25 mouse cellular contexts compared by ENCODE assay signal in the genomic region with DNA sequence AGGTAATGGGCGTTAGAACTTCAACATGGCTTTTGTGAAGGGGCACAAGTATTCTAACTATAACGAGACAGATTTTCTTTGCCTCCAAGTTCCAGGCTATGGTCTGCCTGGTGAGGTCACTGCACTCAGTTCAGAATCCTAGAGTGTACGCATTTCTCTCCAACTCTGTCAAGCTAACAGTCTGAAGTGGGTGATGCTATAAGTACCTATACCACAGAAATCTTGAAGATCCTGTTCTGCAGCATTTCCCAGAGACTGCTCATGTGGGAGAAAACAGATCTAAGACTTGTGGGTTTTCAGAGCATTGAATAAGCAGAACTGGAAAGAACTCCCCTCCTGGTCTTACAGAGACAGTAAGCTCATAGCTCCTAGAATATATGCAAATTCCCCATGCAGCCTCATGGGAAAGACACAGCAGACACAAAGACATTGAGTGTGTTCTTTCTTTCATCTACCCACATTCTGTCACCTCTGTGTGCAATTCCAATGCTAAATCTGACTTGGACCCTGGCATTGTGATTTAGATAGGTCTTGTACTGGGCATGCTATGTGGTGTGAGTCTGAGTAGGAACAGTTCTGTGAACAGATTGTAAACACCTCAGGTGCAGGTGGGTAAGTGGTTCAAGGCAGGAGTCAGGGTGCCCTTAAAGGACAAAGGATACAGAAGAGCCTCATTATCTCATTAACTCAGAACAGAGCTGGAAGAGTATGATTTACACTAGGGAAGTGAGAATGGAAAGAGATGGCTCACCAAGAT.
DNase-seq lines count a peak whose midpoint lies in the region; ATAC-seq and TF ChIP-seq lines count a peak whose summit lies in the region.
"Had no signal": no experiment of that assay in that cellular context is flagged by ENCODE, and none has a peak within 500 bp of the region (broad histone marks: within the 10 kb centered on the region; RNA-seq: fewer than 3 reads in every experiment).

No protein-coding gene starts in this region.

- 55% methylated on average over 3 of the region's 3 CpGs for WGBS in lung, embryonic 14.5 days

- peak; percentile 80 for DNase-seq in lung, embryonic 14.5 days
- DNase-seq in lung, postnatal 14 days, result no peak
- DNase-seq in R1 (ENCODE audit: low read depth, low spot score), result peak; percentile 2
- peak; percentile 13 for DNase-seq in forelimb bud, embryonic 11.5 days (ENCODE audit: low read depth, low spot score)
- DNase-seq in lung, postnatal 36 days, result peak; percentile 50
- no peak for DNase-seq in right cerebral cortex, postnatal 10 days (ENCODE audit: low spot score in 2 of 2)
- no peak for DNase-seq in left cerebral cortex, adult 11 months (ENCODE audit: low spot score)
- DNase-seq: adrenal gland, postnatal 14 days; cerebellum, adult 2 months; cerebellum, postnatal 25 days; forebrain, postnatal 0 days; gastrocnemius, postnatal 25 days; heart, adult 18-20 months; liver, embryonic 13.5 days; retina, postnatal 1 day; thymus, postnatal 25 days had no signal

- no peaks in the 10 kb centered on the region for H3K36me3 ChIP-seq in lung, embryonic 14.5 days (ENCODE audit: insufficient read depth)
- H3K36me3 ChIP-seq: forebrain, embryonic 10.5 days; heart, embryonic 13.5 days; hindbrain, embryonic 12.5 days; limb, embryonic 13.5 days; liver, embryonic 13.5 days; midbrain, embryonic 15.5 days; neural tube, embryonic 13.5 days had no signal

- no peaks in the 10 kb centered on the region for H3K9me3 ChIP-seq in lung, embryonic 14.5 days (ENCODE audit: low read depth, low read length)
- H3K9me3 ChIP-seq: forebrain, embryonic 10.5 days; heart, embryonic 13.5 days; hindbrain, embryonic 12.5 days; limb, embryonic 13.5 days; liver, embryonic 13.5 days; midbrain, embryonic 15.5 days; neural tube, embryonic 13.5 days had no signal

- H3K4me2 ChIP-seq in lung, embryonic 14.5 days, result no peak overlapping the region
- H3K4me2 ChIP-seq: heart, embryonic 13.5 days; hindbrain, embryonic 12.5 days; limb, embryonic 13.5 days; liver, embryonic 13.5 days; midbrain, embryonic 15.5 days; neural tube, embryonic 13.5 days had no signal

- no peak overlapping the region for H3K4me3 ChIP-seq in lung, embryonic 14.5 days (ENCODE audit: low read depth, low read length)
- H3K4me3 ChIP-seq: forebrain, embryonic 10.5 days; heart, embryonic 13.5 days; hindbrain, embryonic 12.5 days; limb, embryonic 13.5 days; liver, embryonic 13.5 days; midbrain, embryonic 15.5 days; myocyte; neural tube, embryonic 13.5 days had no signal

- no peak for TF ChIP-seq CTCF in lung, embryonic 14.5 days (IDR thresholded peaks at IDR 0.05; ENCODE audit: low read depth)

- H3K27me3 ChIP-seq in lung, embryonic 14.5 days (ENCODE audit: insufficient read depth, low read length), result no peaks in the 10 kb centered on the region
- H3K27me3 ChIP-seq: heart, embryonic 13.5 days; hindbrain, embryonic 12.5 days; limb, embryonic 13.5 days; liver, embryonic 13.5 days; midbrain, embryonic 15.5 days; neural tube, embryonic 13.5 days had no signal

- H3K4me1 ChIP-seq in lung, embryonic 14.5 days (ENCODE audit: insufficient read depth), result no peaks in the 10 kb centered on the region
- H3K4me1 ChIP-seq: forebrain, embryonic 10.5 days; heart, embryonic 13.5 days; hindbrain, embryonic 12.5 days; limb, embryonic 13.5 days; liver, embryonic 13.5 days; midbrain, embryonic 15.5 days; neural tube, embryonic 13.5 days had no signal

- no peak overlapping the region for H3K9ac ChIP-seq in lung, embryonic 14.5 days
- H3K9ac ChIP-seq: forebrain, postnatal 0 days; heart, embryonic 13.5 days; hindbrain, embryonic 12.5 days; limb, embryonic 13.5 days; liver, embryonic 13.5 days; midbrain, embryonic 15.5 days; neural tube, embryonic 13.5 days had no signal

- H3K27ac ChIP-seq in lung, embryonic 14.5 days (ENCODE audit: low read depth), result peak overlapping the region; percentile 82
- H3K27ac ChIP-seq: forebrain, embryonic 10.5 days; heart, embryonic 13.5 days; hindbrain, embryonic 12.5 days; limb, embryonic 13.5 days; liver, embryonic 13.5 days; macrophage; midbrain, embryonic 15.5 days; neural tube, embryonic 13.5 days had no signal

- peak; percentile 99 for ATAC-seq in lung, embryonic 14.5 days (ENCODE audit: insufficient read depth)
- ATAC-seq: forebrain, postnatal 0 days; intestine, postnatal 0 days; midbrain, embryonic 15.5 days had no signal

Comparison
In these comparisons a context has a peak if more than half of its experiments do, and no peak if none do; other contexts are left out.
1. DNase-seq: peak in lung, embryonic 14.5 days (single experiment), R1 (single experiment), forelimb bud, embryonic 11.5 days (single experiment) and lung, postnatal 36 days (single experiment); none in lung, postnatal 14 days (single experiment), right cerebral cortex, postnatal 10 days (0 of 2) and left cerebral cortex, adult 11 months (single experiment).